Mouse (Mus musculus) CD8-positive naive resting alpha-beta T cell, adult 2 months (primary cell): ENCODE measurements at regions not wholly inside any gene's neighbourhood (a gene's known extent, or its start where the extent isn't known, plus 50 kb on each side); places are given as distances from the start of the nearest gene placed in this dataset.
A peak's percentile ranks its signal among the peaks of the same experiment; 100 is the strongest.

Source experiments
- DNase-seq, 2 experiments: peaks; one replicate each; pipeline ENCODE4 v3.0.0; 2022; ENCODE audit warnings: low read depth in 2 of 2, low spot score in 2 of 2

DNA sequence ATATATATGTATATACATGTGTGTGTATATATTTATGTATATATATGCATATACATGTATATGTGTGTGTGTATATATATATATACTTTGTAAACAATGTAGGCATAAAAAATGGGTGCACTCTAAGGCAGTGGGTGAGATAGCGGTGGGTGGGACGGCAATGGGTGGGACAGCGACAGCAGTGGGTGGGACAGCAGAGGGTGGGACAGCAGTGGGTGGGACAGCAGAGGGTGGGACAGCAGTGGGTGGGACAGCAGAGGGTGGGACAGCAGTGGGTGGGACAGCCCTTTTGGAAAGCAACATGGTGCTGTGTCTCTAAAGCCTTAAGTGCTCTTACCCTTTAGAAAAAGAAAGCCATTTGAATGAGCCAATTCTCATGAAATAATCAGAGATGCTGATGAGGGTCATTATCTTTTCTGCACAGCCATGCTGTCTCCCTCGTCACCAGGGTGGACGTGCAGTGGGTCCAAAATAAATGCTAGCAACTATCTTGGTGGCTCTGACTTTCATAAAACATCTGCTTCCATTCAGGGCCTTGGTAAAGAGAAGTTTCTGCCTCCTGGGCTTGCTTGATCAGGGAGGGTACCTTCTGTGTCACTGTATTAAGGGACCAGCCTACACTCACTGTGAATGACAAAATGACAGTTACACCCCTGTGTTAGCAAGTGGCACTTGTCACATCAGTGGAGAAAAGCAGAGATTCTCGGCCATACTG, 119.3 kb upstream of the Slc44a1 start:
- DNase-seq, result no peak

DNA sequence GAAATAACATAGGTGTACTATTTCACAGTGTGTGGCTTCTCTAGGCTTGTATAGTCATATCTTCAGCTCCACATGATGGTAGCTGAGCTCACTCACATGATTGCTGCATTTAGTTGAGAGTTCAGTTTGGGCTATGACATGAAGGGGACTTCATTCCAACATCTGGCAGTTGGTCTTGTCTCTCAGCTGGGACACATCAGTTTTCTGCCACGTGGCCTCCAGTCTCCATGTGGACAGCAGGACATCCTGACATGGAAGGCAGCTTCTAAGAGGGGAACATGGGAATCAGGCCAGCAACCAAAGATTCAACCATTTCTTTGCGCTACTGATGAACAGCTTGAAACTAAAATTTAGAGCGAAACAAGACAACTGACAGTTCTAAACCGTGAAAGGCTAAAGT, 121.2 kb upstream of the Slc44a1 start:
- no peak for DNase-seq

DNA sequence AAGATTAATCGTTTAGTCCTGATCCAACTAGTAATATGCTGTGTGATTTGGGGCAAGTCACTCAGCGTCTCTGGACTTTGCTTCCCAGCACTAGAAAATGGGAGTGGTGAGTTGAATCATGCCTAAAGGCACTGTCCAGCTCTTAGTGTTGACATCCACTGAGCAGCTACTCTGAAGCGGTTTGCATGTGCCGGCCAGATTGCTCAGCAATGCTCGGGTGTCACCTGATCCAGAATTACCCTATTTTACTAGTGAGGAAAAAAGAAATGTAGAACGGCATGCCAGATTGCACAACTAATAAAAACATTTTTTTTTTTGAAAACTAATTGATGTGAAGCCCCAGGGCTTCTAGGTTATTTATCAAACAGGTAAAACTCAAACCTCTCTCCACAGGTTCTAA, 122.0 kb upstream of the Slc44a1 start:
- DNase-seq, result no peak

- DNase-seq, result no peak
Observed at GRCm38 (mm10) chr4:53317453-53317824, 122.8 kb upstream of the Slc44a1 start.

DNA sequence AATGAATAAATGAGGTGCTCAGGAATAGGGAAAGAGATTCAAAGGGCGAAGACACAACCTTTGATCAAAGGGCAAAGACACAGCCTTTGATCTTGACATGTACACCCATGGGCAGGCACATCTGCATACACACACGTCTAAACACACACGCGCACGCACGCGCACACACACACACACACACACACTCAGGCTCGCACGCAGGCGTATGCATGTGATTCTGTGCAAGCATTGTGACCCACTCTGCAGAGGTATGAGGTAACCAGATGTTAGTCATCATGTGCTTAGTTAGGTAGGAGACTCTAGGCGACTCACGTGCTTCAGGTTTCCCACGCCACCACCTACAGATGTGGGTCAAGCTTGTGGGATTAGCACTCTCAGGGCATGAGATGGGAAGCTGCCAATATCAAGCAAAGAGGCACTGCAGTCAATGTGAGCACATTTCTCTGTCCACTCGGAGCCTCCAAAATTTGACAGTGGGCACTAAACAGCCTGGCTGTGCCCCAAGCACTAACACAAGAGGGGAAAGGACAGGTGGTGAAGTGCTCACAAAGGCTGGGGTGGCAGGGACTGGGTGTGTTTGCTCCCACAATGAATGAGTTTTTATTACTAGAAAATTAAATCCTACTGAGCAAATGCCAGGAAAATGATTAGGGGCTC, 123.3 kb upstream of the Slc44a1 start:
- DNase-seq, result no peak

GRCm38 (mm10) chr4:53315876-53316762, 124.1 kb upstream of the Slc44a1 start:
- no peak for DNase-seq

DNA sequence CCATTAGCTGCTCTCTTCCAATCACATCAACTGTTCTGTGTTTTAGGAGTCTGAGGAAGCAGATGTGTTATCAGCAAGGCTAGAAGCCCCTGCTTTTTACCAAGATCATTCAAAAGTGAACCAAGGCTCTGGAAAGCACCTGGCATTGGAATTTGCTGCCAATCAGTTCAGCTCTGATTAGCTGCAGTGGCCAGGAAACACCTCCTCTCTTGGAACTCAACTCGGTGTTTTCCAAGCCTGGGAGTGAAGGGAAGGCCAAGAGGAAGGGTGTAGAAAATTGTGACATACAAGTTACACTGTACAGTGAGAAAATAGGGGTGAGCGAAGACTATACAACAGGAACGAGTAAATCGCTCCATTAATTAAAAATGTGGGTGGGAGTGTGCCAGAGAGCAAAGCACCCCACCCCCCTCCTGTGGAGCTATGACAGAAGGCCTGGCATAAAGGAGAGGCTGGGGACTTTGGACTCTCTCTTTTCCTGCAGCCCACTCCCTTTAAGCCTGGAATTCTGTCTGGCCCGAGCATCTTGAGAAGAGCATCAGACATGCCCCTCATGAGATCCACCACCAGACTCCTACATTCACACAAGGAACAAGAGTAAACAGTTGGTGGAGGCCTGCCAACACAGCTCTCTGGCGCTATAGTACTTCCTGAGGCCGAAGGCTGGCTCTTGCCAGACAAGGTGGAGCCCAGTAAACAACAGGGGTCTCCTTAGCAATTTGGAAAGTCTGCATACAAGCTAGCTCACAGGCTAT, 124.9 kb upstream of the Slc44a1 start:
- DNase-seq, result no peak

DNA sequence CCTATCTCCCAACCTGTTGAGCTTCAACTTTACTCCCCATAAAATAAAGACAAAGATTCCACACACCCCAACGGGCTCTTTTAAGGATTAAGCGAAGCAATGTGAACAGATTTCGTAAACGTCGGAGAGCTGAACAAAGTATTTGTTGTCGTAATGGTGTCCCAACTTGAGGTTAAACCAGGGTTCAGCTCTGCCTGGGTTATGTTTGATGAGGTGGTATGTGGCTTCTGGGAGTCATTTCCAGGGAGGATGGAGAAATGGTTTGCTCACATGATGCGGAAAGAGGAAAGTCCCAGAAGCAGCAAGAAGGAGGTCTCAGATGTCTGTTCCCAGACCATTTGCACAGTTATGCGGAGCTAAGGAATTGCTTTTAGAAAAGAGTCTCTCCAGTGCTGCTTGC, 126.1 kb upstream of the Slc44a1 start:
- no peak for DNase-seq

- DNase-seq, result no peak
Observed at GRCm38 (mm10) chr4:53307121-53307520, 133.1 kb upstream of the Slc44a1 start.

DNA sequence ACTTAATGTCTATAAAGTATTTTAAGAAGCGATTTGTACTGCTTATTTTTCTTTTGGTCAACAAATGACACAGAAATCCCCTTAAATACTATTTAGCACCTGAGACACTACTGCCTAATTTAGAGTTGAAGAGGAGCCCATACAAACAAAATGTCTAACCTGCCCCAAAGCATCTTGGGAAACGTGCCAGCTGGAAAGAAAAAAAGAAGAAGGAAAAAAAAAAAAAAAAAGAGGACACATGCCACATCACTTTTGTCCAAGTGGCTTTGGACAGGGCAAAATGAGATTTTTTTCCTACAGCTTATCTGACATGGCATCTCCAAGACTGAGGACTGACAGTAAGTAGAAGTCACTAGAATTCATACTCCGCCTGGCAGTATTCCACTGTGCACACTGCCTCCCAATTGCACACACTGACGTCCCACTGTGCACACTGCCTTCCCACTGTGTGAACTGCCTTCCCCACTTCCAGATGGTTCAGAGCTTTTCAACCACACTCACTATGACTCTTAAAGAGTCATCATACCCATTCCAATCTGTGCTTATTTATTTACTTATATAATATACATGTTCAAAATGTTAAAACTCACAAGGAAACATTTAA, 135.3 kb upstream of the Slc44a1 start:
- DNase-seq, result no peak

DNA sequence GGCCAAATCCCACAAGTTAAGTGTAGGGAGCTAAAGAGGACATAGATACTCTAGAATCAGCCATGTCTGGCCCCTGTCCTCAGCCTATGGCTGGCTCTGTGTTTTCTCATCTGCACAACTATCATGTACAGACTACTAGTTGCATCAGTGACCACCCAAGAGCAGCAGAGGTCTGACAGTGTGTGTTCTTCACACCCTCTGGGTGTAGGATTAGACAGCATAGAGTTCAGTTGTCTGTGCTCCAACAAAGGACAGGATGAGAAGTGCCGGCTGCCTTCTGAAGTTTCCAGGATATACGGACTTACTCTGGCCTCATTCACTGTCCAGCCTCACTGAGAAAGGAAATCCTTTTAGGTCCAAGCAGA, 135.9 kb upstream of the Slc44a1 start:
- no peak for DNase-seq

DNA sequence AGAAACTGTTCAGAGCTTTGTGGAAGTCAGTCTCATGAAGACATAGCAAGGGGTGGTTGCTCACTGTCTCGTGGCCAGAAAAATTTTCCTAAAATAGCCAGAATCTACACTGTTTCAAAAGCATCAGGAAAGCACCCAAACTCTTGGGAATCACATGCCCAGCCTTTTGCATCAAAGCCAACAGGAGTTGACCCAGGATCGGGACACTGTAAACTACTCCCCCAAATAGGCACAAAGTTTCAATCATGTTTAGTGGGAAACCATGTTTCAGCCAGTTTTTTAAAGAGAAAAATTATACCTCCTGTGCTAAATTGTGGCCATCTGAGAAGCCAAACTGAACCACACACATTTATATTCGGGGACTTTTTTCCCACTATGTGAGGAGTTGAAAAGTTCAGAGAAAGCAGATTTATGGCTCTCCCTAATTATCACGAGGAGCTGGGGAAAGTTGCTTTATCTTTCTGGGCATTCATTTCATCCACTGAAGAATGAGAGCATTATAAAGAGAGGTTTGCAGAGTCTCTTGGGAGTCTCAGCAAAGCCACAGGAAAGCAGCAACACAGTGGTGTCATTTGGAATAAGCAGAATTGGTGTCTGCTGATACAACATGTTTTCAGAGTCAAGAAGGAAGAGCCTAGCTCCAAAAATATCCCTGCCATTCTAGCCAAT, 136.5 kb upstream of the Slc44a1 start:
- no peak for DNase-seq

GRCm38 (mm10) chr4:53297975-53298374, 138.3 kb upstream of the Abca1 start:
- DNase-seq, result no peak

GRCm38 (mm10) chr4:53292606-53293005, 132.9 kb upstream of the Abca1 start:
- DNase-seq, result no peak

DNA sequence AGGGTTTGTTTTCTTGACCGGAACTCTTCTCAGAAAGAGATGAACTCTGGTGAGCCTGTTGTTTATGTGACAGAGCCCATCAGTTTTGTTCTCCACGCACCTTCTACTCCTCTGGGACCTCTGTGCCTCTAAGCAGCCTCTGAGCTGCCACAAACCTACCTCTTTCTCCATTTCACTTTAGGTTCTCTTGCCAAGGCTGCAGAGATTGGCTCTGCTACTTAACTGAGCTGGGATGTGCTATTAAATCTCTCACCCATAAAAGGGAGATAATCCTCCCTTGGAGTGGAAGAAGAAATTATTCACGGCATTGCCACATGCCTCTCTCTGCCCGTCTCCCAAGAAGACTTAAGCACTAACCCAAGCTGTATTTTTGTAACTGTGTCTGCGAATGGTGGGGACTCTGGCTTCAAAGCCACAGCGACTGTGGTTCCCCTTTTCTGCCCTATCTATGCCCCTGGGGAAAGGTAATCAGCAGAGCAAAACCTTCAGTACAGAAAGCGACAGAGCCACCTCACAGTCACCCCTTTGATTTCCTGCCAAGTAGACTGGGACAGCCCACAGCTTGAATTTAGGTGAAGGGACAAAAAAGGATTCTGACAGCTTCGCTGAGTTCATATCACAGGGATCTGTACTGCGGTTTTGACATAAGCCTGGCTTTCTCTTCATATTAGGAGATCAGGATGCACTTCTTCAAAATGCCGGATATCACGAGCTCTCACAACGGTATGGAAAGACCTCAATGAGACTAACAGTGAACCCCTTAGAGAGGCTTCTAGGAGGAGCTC, 118.2 kb upstream of the Abca1 start:
- peak; percentile 6 to 18 for DNase-seq

DNA sequence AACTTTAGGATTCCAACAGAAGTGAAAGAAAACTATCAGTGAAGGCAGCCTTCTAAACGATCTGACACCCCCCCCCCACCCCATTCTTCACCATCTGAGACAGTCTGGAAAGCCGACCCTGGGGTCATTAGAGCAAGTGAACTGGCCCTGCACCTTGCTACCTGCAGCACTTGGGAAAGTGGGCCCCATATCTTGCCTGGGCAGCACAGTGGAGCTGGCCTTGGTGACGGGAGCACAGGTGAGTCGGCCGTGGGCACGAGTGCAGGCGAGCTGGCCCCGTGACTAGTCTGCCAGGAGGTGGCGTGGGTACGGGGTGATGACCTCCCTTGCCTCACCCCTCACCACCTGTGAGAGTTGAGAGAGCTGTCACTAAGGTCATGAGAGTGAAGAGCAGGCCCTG, 110.7 kb upstream of the Abca1 start:
- no peak for DNase-seq

- DNase-seq, result no peak
Observed at GRCm38 (mm10) chr4:53269999-53270398, 110.3 kb upstream of the Abca1 start.

DNA sequence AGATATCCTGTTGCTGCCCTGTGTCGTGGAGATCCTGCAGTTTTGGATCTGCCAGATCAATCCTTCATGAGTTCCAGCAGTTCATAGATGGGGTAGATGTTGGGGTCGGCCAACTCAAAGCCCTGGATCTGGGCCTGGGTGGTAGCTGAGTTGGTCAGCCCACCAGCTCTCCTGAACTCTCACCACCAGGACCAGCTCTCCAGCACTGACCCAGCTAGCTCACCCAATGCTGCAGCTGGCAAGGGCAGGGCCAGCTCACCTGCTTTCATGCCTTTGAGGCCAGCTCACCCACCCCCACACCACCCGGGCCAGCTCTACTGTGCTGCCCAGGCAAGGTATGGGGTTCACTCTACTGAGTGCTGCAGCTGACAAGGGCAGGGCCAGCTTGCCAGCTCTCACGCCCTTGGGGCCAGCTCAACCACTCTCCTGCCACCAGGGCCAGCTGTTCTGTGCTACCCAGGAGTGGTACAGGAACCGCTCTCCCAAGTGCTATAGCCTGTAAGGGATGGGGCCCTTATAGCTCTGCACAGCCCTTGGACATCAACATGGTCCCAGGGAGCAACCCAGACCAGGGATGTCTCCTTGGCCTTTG, 109.7 kb upstream of the Abca1 start:
- DNase-seq, result no peak

- no peak for DNase-seq
Observed at GRCm38 (mm10) chr4:53264901-53265300, 105.2 kb upstream of the Abca1 start.
